Comparison of ENCODE assay signal across 8 mouse cellular contexts in the genomic region with DNA sequence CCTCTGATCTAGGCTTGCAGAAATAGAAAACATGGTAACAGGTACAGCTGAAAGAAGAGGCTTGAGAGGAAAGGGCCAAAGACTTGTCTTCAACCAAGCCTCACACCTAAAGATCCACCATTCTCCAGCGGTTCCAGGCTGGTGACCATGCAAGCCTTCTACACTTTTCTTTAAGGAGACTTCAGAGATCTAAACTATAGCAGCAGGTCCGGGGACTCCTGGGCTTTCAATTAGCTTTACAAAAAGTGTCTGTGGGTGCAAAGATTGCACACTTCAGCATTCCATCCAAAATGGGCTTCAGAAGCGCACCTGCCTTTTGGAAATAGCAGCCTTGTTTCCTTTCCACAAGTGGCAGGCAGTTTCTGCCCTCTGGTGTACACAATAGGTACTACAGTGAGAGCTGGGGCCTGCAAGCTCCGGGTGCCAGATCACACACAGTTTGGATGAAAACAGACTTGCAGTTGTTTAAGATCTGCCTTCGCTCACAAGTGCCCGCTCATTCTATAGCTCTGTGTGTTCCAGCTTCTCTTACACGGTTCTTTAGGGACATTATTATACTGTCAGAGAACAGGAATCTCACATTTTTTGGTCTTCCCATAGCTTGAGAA. TPM values are rescaled to one million over a fixed set of nuclear protein-coding genes. Genes with fewer than 3 reads are reported as not detected.
DNase-seq lines count a peak whose midpoint lies in the region; ATAC-seq lines count a peak whose summit lies in the region.

No protein-coding gene starts in this region.

- H3K27ac ChIP-seq in hindbrain, embryonic 10.5 days = no peak overlapping the region
- no peak overlapping the region for H3K27ac ChIP-seq in hindbrain, embryonic 12.5 days
- no peak overlapping the region for H3K27ac ChIP-seq in midbrain, embryonic 13.5 days

- ATAC-seq in hindbrain, embryonic 12.5 days (ENCODE audit: low FRiP score) = no peak
- peak; percentile 78 for ATAC-seq in inflammation-experienced regulatory T-cells, adult 6 months
- peak; percentile 27; the same call in 1 of the 2 replicates for ATAC-seq in midbrain, embryonic 13.5 days

- intact Hi-C loops in gastrocnemius, postnatal 14 days (cut with DNase I; ENCODE audit: low total_unique reads) = loop anchor here (2.0 kb wide), 1 partner anchor 23 kb away; no protein-coding TSS in a partner anchor

- H3K9me3 ChIP-seq in hindbrain, embryonic 10.5 days = no peaks in the 10 kb centered on the region
- no peaks in the 10 kb centered on the region for H3K9me3 ChIP-seq in hindbrain, embryonic 12.5 days (replicated peaks)
- H3K9me3 ChIP-seq in midbrain, embryonic 13.5 days = no peaks in the 10 kb centered on the region

- H3K9ac ChIP-seq in hindbrain, embryonic 12.5 days = no peak overlapping the region
- H3K9ac ChIP-seq in midbrain, embryonic 13.5 days (replicated peaks) = no peak overlapping the region

- H3K27me3 ChIP-seq in hindbrain, embryonic 10.5 days (ENCODE audit: insufficient read depth, poor library complexity, severe bottlenecking) = no peaks in the 10 kb centered on the region
- no peaks in the 10 kb centered on the region for H3K27me3 ChIP-seq in hindbrain, embryonic 12.5 days
- no peaks in the 10 kb centered on the region for H3K27me3 ChIP-seq in midbrain, embryonic 13.5 days

- peak; percentile 62 for DNase-seq in hindbrain, embryonic 10.5 days (ENCODE audit: low spot score)
- DNase-seq in cerebellum, postnatal 36 days = peak; percentile 51 to 75
- peak; percentile 54 for DNase-seq in gastrocnemius, postnatal 14 days
- DNase-seq in left cerebral cortex, adult 8-10 months (ENCODE audit: low spot score in 2 of 2) = peak; percentile 39 to 57
- peak; percentile 17 to 59 for DNase-seq in spleen, adult 18-20 months

- no peak overlapping the region for H3K4me3 ChIP-seq in hindbrain, embryonic 10.5 days
- H3K4me3 ChIP-seq in hindbrain, embryonic 12.5 days = no peak overlapping the region
- H3K4me3 ChIP-seq in midbrain, embryonic 13.5 days (replicated peaks) = no peak overlapping the region

- H3K4me2 ChIP-seq in hindbrain, embryonic 12.5 days (replicated peaks) = no peak overlapping the region
- H3K4me2 ChIP-seq in midbrain, embryonic 13.5 days (replicated peaks) = no peak overlapping the region

- no peaks in the 10 kb centered on the region for H3K4me1 ChIP-seq in hindbrain, embryonic 10.5 days (replicated peaks)
- no peaks in the 10 kb centered on the region for H3K4me1 ChIP-seq in hindbrain, embryonic 12.5 days
- no peaks in the 10 kb centered on the region for H3K4me1 ChIP-seq in midbrain, embryonic 13.5 days (replicated peaks)

- WGBS in hindbrain, embryonic 10.5 days = 57% methylated on average over 7 of the region's 7 CpGs
- whole genome bisulfite sequencing in hindbrain, embryonic 12.5 days = 57% methylated on average over 7 of the region's 7 CpGs
- WGBS in midbrain, embryonic 13.5 days = 54% methylated on average over 7 of the region's 7 CpGs

- peaks cover 40% of the 10 kb centered on the region for H3K36me3 ChIP-seq in hindbrain, embryonic 10.5 days
- peaks cover 29% of the 10 kb centered on the region for H3K36me3 ChIP-seq in hindbrain, embryonic 12.5 days
- peaks cover 30% of the 10 kb centered on the region for H3K36me3 ChIP-seq in midbrain, embryonic 13.5 days

RNA-seq across cellular contexts. Expression of a gene that starts 0.6 kb away (rescaled TPM):
- not detected in 2 replicates for polyA plus RNA-seq in hindbrain, embryonic 10.5 days (2016; fragmentation: Nextera tagmentation; extraction: Ambion mirVana)
- 0.31 TPM in 1 of 2 replicates, not detected in the other for polyA plus RNA-seq in hindbrain, embryonic 12.5 days (2016; fragmentation: Nextera tagmentation; extraction: Ambion mirVana)
- total RNA-seq in gastrocnemius, postnatal 14 days (2021) = 10 to 100 TPM; 36.3 to 50.2 TPM
- polyA plus RNA-seq in inflammation-experienced regulatory T-cells, adult 6 months (2017; shearing (Covaris generic)) = under 1 TPM in 1 of 3 experiments, not detected in 2; 0.38 TPM
- 1 to 10 TPM; 1.2 to 3.4 (median 1.7) TPM for total RNA-seq in left cerebral cortex, adult 8-10 months (2022)
- polyA plus RNA-seq in midbrain, embryonic 13.5 days (2015; fragmentation: Nextera tagmentation; extraction: Ambion mirVana) = not detected in 2 replicates

RNA-seq across cellular contexts. Expression of a gene that starts 48.4 kb away (rescaled TPM):
- 125 and 146 TPM in 2 replicates for polyA plus RNA-seq in hindbrain, embryonic 10.5 days (2016; fragmentation: Nextera tagmentation; extraction: Ambion mirVana)
- 150 and 155 TPM in 2 replicates for polyA plus RNA-seq in hindbrain, embryonic 12.5 days (2016; fragmentation: Nextera tagmentation; extraction: Ambion mirVana)
- total RNA-seq in gastrocnemius, postnatal 14 days (2021) = 10 to 100 TPM; 72.9 to 81.2 TPM
- 10 to 100 TPM; 45.9 to 75.8 (median 54.1) TPM for polyA plus RNA-seq in inflammation-experienced regulatory T-cells, adult 6 months (2017; shearing (Covaris generic))
- total RNA-seq in left cerebral cortex, adult 8-10 months (2022) = 10 to 100 TPM; 73.2 to 98.4 (median 90.6) TPM
- 164 and 172 TPM in 2 replicates for polyA plus RNA-seq in midbrain, embryonic 13.5 days (2015; fragmentation: Nextera tagmentation; extraction: Ambion mirVana)
